Mouse (Mus musculus) embryonic facial prominence, embryonic 13.5 days (tissue): ENCODE results near the gene Tvp23b. TPM values are rescaled to one million over a fixed set of nuclear protein-coding genes. Genes with fewer than 3 reads are reported as not detected.

ENCODE experiments used
- ATAC-seq: fragments of 200-750 bp; cut with Nextera tagmentation; 2 replicates; pipeline ENCODE4 v1.8.0; 2017; ENCODE audit warnings: low read depth; ENCODE audit not compliant: insufficient number of reproducible peaks, insufficient read depth, low FRiP score, low TSS enrichment
- H3K27ac ChIP-seq: fragments of 300-500 bp; sonication (generic); 2 replicates; pipeline ENCODE4 v1.5.1; 2015; ENCODE audit warnings: moderate library complexity, mild to moderate bottlenecking, inconsistent platforms
- H3K27me3 ChIP-seq: fragments of 300-500 bp; sonication (generic); 2 replicates; pipeline ENCODE4 v1.6.1; 2015; ENCODE audit warnings: mild to moderate bottlenecking, inconsistent platforms
- H3K36me3 ChIP-seq: fragments of 300-500 bp; sonication (generic); 2 replicates; pipeline ENCODE4 v1.6.1; 2015; ENCODE audit warnings: mild to moderate bottlenecking, inconsistent platforms
- H3K4me1 ChIP-seq: fragments of 300-500 bp; sonication (generic); 2 replicates; pipeline ENCODE4 v1.6.1; 2015; ENCODE audit warnings: inconsistent platforms
- H3K4me2 ChIP-seq: fragments of 300-500 bp; sonication (generic); 2 replicates; pipeline ENCODE4 v1.6.1; 2015; ENCODE audit warnings: moderate library complexity, mild to moderate bottlenecking, inconsistent platforms
- H3K4me3 ChIP-seq: fragments of 300-500 bp; sonication (generic); 2 replicates; pipeline ENCODE4 v1.5.1; 2015; ENCODE audit warnings: mild to moderate bottlenecking, inconsistent platforms
- H3K9ac ChIP-seq: fragments of 300-500 bp; sonication (generic); 2 replicates; pipeline ENCODE4 v1.6.1; 2015; ENCODE audit warnings: mild to moderate bottlenecking, inconsistent platforms
- H3K9me3 ChIP-seq: fragments of 300-500 bp; sonication (generic); 2 replicates; pipeline ENCODE4 v1.6.1; 2016; ENCODE audit warnings: inconsistent platforms
- WGBS: fragments of 180-500 bp; shearing (Covaris S2); methylation state at CpG from one replicate; pipeline ENCODE4 v1.1.7; 2015; ENCODE audit warnings: mixed read lengths; 5-methylcytosine and 5-hydroxymethylcytosine counted together
- polyA plus RNA-seq: library from polyadenylated mRNA; unstranded; fragments of >200 nt; fragmentation: Nextera tagmentation; extraction: Ambion mirVana; gene quantifications from 2 replicates; pipeline ENCODE4 v1.2.1, GENCODE M21; 2015

The Tvp23b gene
- polyA plus RNA-seq, 1 experiment from 2014 or later = 72.7 TPM

DNA sequence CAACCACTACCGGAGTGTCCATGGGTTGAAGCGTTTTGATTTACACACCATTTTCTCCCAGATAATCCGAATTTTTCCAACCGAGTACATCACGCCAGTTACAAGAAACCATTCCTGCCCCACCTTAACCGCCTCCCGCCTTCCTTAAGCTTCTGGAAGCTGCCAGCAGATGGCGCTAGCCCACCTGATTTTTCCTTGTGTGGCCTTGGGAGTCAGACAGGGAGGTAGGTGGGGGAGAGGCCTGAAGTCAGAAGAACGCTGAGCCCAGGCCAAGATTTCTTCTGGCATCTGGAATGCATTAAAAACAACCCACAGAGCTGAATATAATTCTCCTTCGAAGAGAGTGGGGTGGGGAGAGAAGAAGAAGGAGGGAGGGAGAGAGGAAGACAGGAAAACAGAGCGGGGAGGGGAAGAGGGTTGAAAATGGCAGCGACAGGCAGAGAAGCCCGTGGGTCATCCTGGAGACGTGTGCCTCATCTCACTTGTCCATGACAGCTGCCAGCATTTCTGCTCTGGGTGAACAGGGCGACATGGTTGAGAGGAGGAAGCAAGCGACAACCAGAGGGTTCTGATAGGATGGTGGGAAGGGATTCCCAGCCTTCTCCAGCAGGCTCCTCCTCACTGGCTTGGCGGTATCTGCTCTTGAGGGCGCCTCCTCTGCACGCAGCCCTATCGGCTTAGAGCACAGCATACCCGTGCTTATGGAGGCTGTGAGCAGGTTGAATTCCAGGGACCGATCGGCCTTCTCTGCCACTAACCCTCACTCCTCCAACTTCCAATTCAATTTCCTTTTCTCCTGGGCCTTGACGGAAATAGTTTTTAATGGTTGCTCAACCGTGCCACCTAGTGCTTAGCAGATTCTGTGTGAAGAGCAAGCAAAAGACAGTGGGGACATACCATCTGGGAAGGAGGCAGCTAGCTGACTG, 42.1 kb downstream of the Tvp23b start:
- 10% methylated on average over 25 of the region's 25 CpGs for WGBS
- Histone ChIP-seq H3K4me2 (peak overlapping the region; percentile 60), H3K27ac (peak overlapping the region; percentile 97), H3K4me1 (peaks cover 26% of the 10 kb centered on the region), H3K9ac (peak overlapping the region; percentile 62), H3K9me3 (no peaks in the 10 kb centered on the region), H3K36me3 (no peaks in the 10 kb centered on the region), H3K27me3 (no peaks in the 10 kb centered on the region; the same call in 1 of the 2 replicates), H3K4me3 (peak overlapping the region; percentile 34)
- peak; percentile 87 for ATAC-seq

GRCm38 (mm10) chr11:62924091-62924761, 45.0 kb downstream of the Tvp23b start:
- Histone ChIP-seq H3K4me3 (no peak overlapping the region), H3K4me2 (no peak overlapping the region), H3K9ac (no peak overlapping the region), H3K27ac (no peak overlapping the region), H3K9me3 (no peaks in the 10 kb centered on the region), H3K36me3 (no peaks in the 10 kb centered on the region), H3K4me1 (peaks cover 17% of the 10 kb centered on the region), H3K27me3 (no peaks in the 10 kb centered on the region; the same call in 1 of the 2 replicates)
- ATAC-seq = no peak
- 80% methylated on average over 6 of the region's 6 CpGs for WGBS

DNA sequence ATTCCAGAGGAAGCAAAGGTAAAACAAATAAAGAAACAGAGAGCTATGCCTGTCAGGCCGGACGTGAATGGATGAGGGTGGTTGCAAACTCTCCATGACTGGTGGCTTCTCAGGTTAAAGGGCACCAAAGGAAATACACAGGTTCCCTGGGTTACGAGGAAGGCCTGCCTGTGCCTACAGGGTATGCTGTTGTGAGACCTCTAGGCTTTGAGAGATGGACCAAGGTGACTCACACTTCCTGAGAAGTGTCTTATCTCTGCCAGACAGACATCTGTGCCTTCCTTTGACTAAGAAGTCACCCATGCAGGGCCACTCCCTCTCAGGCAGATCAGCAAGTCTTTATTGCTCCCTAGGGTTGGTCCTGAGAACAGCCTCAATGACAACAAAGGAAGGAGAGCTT, 50.5 kb downstream of the Tvp23b start:
- Histone ChIP-seq H3K9ac (no peak overlapping the region), H3K27me3 (no peaks in the 10 kb centered on the region), H3K4me3 (no peak overlapping the region), H3K4me1 (no peaks in the 10 kb centered on the region), H3K36me3 (no peaks in the 10 kb centered on the region), H3K9me3 (no peaks in the 10 kb centered on the region), H3K4me2 (no peak overlapping the region), H3K27ac (no peak overlapping the region)
- WGBS = 49% methylated on average over 3 of the region's 3 CpGs
- ATAC-seq = no peak

- 86% methylated on average over 4 of the region's 4 CpGs for WGBS
- ATAC-seq = no peak
- no peak overlapping the region for H3K4me2 ChIP-seq
Observed at GRCm38 (mm10) chr11:62930574-62930973, 51.3 kb downstream of the Tvp23b start.

DNA sequence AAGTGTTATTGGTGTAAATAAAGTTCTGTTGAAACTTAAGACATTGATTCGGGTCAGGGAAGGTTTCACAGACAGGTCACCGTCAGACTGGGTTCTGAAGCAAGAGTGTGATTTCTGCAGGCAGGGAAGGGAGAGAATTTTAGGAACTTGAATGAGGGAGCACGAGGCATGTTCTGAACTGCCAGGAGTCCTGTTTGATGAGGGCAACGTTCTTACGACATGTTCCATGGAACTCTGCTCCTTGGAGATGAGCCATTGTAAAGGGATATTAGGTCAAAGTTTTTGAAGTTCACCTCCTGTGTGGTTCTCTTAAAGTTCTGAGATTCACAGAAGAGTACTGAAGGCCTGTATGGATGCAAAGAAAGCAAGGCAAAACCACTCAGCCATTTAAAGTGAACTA, 51.9 kb downstream of the Tvp23b start:
- Histone ChIP-seq H3K9me3 (no peaks in the 10 kb centered on the region), H3K9ac (no peak overlapping the region), H3K4me3 (no peak overlapping the region), H3K4me2 (no peak overlapping the region), H3K4me1 (no peaks in the 10 kb centered on the region), H3K27ac (no peak overlapping the region; the same call in 1 of the 2 replicates), H3K27me3 (no peaks in the 10 kb centered on the region), H3K36me3 (no peaks in the 10 kb centered on the region)
- WGBS = 78% methylated on average over 5 of the region's 5 CpGs
- ATAC-seq = no peak

More at GRCm38 (mm10) chr11:62930574-62930973, 51.3 kb downstream of the Tvp23b start:
- Histone ChIP-seq H3K4me3 (no peak overlapping the region), H3K4me1 (no peaks in the 10 kb centered on the region), H3K27me3 (no peaks in the 10 kb centered on the region), H3K9ac (no peak overlapping the region), H3K36me3 (no peaks in the 10 kb centered on the region), H3K27ac (no peak overlapping the region; the same call in 1 of the 2 replicates), H3K9me3 (no peaks in the 10 kb centered on the region)

DNA sequence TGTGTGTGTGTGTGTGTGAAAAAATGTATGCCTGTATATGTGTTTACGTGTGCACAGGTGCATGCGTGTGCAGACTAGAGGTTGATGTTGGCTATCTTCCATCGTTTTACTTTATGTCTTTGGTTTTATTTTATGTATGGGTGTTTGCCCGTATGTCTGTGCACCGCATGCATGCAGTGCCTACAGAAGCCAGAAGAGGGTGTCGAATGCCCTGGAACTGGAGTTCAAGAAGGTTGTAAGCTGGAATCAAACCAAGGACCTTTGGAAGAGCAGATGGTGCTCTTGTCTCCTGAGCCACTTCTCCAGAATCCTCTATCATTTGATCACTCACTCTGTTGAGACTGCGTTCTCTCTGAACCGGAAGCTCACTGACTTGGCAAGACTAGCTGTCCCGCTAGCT, 53.8 kb downstream of the Tvp23b start:
- Histone ChIP-seq H3K4me3 (no peak overlapping the region), H3K4me2 (no peak overlapping the region), H3K9ac (no peak overlapping the region), H3K9me3 (no peaks in the 10 kb centered on the region), H3K27ac (no peak overlapping the region), H3K27me3 (no peaks in the 10 kb centered on the region), H3K36me3 (no peaks in the 10 kb centered on the region), H3K4me1 (no peaks in the 10 kb centered on the region)
- 88% methylated on average over 9 of the region's 9 CpGs for WGBS
- no peak for ATAC-seq

DNA sequence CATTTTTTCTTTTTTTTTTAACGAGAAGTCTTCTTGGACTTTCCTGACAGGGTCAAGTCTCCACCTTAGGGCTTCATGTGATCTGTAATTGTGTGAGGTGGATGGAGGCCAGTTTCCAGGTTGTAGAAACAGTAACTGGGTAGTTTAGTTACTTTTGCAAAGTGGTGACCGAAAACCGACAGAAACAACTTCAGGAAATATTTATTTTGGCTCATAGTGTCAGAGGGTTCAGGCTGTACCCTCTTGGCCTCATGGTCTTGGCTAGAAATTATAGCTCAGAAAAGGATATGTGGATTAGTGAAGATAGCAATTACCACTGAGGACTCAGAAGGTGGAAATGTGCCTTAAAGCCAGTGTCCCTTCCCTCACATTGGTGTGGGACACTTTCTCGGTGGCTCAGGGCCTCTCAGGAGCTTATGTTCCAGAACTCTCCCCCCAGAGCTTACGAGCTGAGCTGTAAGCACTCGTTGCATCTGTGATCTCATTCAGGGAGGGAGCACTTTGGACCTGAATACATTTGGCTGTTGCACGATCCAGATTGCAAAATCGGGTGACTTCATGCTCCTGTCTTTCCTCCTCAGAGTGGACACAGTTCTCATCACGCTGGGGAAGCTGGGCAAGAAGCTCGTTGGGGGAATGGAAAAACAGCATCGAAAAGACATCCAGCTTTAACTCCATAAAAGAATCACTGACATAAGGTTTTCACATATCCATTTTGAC, 55.7 kb downstream of the Tvp23b start:
- ATAC-seq = no peak
- Histone ChIP-seq H3K27me3 (no peaks in the 10 kb centered on the region), H3K4me2 (no peak overlapping the region), H3K27ac (no peak overlapping the region), H3K4me3 (no peak overlapping the region), H3K4me1 (no peaks in the 10 kb centered on the region), H3K36me3 (no peaks in the 10 kb centered on the region), H3K9me3 (no peaks in the 10 kb centered on the region), H3K9ac (no peak overlapping the region)
- 85% methylated on average over 11 of the region's 11 CpGs for WGBS

DNA sequence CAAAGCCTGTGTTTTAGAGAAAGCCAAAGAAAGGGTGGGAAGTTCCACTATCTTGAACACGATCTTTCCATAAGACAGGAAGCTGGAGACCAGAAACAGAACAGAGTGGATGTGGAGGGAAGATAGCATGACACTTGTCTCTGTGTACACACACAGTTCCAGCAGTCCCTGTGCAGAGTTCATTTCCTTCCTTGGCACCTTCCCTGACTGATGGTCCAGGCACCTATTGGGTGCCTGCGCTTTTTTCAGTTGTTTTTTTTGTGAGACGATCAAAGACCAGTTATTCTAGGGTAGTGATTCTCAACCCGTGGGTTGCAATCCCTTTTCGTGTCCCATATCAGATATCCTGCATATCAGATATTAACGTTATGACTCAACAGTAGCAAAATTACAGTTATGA, 58.7 kb downstream of the Tvp23b start:
- H3K27me3 ChIP-seq = no peaks in the 10 kb centered on the region
- no peaks in the 10 kb centered on the region for H3K36me3 ChIP-seq
- WGBS = 78% methylated on average over 6 of the region's 6 CpGs
- peaks cover 4% of the 10 kb centered on the region; the same call in 1 of the 2 replicates for H3K4me1 ChIP-seq
- H3K27ac ChIP-seq = no peak overlapping the region
- no peak overlapping the region for H3K4me3 ChIP-seq
- H3K9me3 ChIP-seq = no peaks in the 10 kb centered on the region
- no peak overlapping the region for H3K9ac ChIP-seq
- no peak overlapping the region for H3K4me2 ChIP-seq
- ATAC-seq = no peak

DNA sequence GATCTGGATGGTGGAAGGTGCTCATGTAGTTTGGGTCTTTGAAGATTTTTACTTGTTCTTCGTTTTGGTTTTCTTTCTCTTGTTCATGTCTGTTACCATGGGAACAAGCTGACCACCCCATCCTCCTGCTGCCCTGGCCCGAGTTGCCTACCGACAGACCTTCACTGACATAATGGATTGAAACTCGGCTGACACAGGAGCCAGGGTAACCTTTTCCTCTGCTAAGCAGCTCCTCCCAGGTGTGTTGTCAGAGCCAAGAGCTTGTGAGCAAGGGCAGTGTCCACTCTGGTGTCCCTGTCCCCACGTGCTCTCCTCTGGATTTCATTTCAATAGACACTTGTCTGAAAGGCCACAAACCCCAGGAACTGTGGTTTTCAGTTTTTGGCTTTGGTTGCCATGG, 59.7 kb downstream of the Tvp23b start:
- Histone ChIP-seq H3K27me3 (no peaks in the 10 kb centered on the region), H3K36me3 (no peaks in the 10 kb centered on the region), H3K9ac (no peak overlapping the region), H3K4me3 (no peak overlapping the region), H3K9me3 (no peaks in the 10 kb centered on the region), H3K4me2 (no peak overlapping the region), H3K4me1 (peaks cover 8% of the 10 kb centered on the region), H3K27ac (no peak overlapping the region)
- no peak for ATAC-seq
- 81% methylated on average over 5 of the region's 5 CpGs for WGBS

DNA sequence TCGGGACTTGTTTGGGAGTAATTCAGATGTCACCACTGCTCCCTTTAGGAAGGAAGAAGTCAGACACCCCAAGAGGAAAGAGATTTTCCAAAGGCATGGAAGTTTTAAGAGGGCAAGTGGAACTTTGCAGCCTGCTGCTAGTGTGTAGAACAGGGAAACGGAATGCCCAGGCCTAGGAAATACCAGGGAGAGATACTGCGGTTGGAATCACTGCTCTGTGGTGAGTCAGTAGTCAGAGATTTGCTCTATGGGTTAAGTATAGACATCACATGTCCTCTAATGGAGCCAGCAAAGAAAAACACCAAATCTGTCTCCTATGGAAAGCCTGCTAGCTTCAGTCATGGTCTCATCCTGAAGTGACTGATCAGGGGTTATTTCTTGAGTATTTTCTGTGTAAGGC, 60.9 kb downstream of the Tvp23b start:
- no peak for ATAC-seq

DNA sequence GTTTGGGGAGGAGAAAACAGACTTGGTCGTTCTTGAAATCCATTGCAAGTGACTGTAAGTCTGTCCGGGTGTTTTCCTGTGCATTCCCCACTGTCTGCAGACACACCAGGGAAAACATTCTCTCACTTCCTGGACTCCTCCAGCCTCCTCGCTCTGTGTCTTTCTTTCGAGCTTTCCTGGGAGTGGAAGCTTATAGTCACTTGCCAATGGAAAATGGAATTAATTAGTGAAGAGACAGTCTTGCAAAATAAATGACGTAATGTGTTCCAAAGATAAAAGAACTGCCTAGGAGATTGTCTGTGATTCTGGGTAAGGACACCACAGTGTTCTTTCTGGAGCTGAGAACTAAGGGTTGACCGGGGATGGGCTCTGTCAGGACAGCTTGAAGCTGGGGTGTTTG, 64.3 kb downstream of the Tvp23b start:
- peaks cover 8% of the 10 kb centered on the region for H3K4me1 ChIP-seq
- H3K9me3 ChIP-seq = no peaks in the 10 kb centered on the region
- no peak overlapping the region for H3K4me2 ChIP-seq
- 62% methylated on average over 6 of the region's 6 CpGs for WGBS
- no peak for ATAC-seq
- H3K36me3 ChIP-seq = no peaks in the 10 kb centered on the region
- no peak overlapping the region for H3K4me3 ChIP-seq
- H3K9ac ChIP-seq = no peak overlapping the region
- H3K27ac ChIP-seq = no peak overlapping the region
- no peaks in the 10 kb centered on the region for H3K27me3 ChIP-seq

More for the DNA sequence above, 60.9 kb downstream of the Tvp23b start:
- no peaks in the 10 kb centered on the region for H3K9me3 ChIP-seq
- H3K4me1 ChIP-seq = peaks cover 8% of the 10 kb centered on the region
- WGBS = 81% methylated on average over 3 of the region's 3 CpGs
- no peaks in the 10 kb centered on the region for H3K36me3 ChIP-seq
- H3K4me2 ChIP-seq = no peak overlapping the region
- no peak overlapping the region for H3K4me3 ChIP-seq
- H3K27ac ChIP-seq = no peak overlapping the region
- H3K27me3 ChIP-seq = no peaks in the 10 kb centered on the region
- H3K9ac ChIP-seq = no peak overlapping the region
